Mouse (Mus musculus) ES-E14 (cell line): Measurements from ENCODE around the gene Cacng8. TPM values are rescaled to one million over a fixed set of nuclear protein-coding genes. Genes with fewer than 3 reads are reported as not detected.

Experiments
- DNase-seq: peaks from one replicate; pipeline ENCODE4 v3.0.0-alpha.2; 2013; ENCODE audit warnings: low read depth, low spot score
- H3K27ac ChIP-seq: 2 replicates; pipeline ENCODE4 v1.5.1; 2012; ENCODE audit warnings: low read depth, mild to moderate bottlenecking, low read length, moderate library complexity, mixed read lengths; ENCODE audit not compliant: poor library complexity, insufficient read depth, severe bottlenecking
- H3K36me3 ChIP-seq: 2 replicates; pipeline ENCODE4 v1.6.1; 2012; ENCODE audit warnings: mild to moderate bottlenecking, low read length, moderate library complexity, mixed read lengths; ENCODE audit not compliant: control insufficient read depth, poor library complexity, insufficient read depth, severe bottlenecking
- H3K4me1 ChIP-seq, 2 experiments: fragments of 150-350 bp in 1 of 2; sonication (generic) in 1 of 2; 2 replicates each; pipeline ENCODE4 v1.6.1; 2012; ENCODE audit warnings: low read length in 2 of 2, mild to moderate bottlenecking in 1 of 2, mixed read lengths in 1 of 2; ENCODE audit not compliant: control insufficient read depth in 2 of 2, insufficient read depth in 2 of 2, poor library complexity in 1 of 2
- H3K4me3 ChIP-seq, 2 experiments: fragments of 150-350 bp in 1 of 2; sonication (generic) in 1 of 2; 2 replicates each; pipeline ENCODE4 v1.5.1; 2012; ENCODE audit warnings: low read length in 2 of 2, low read depth in 1 of 2, mild to moderate bottlenecking in 1 of 2, mixed read lengths in 1 of 2; ENCODE audit not compliant: insufficient read depth in 1 of 2, poor library complexity in 1 of 2, severe bottlenecking in 1 of 2
- H3K9ac ChIP-seq: 2 replicates; pipeline ENCODE4 v1.6.1; 2012; ENCODE audit warnings: low read depth, mild to moderate bottlenecking, low read length, mixed read lengths; ENCODE audit not compliant: poor library complexity, insufficient read depth, severe bottlenecking
- H3K9me3 ChIP-seq: fragments of 150-350 bp; sonication (generic); 2 replicates; pipeline ENCODE4 v1.6.1; 2012; ENCODE audit warnings: low read depth, mild to moderate bottlenecking, low read length; ENCODE audit not compliant: control insufficient read depth, insufficient read depth
- CHD2 ChIP-seq: IDR thresholded peaks from 2 replicates; pipeline ENCODE4 v1.6.1; 2014; ENCODE audit warnings: mild to moderate bottlenecking, low read depth, low read length, inconsistent platforms
- HCFC1 ChIP-seq: IDR thresholded peaks from 2 replicates; pipeline ENCODE4 v1.6.1; 2012; ENCODE audit warnings: low read length, inconsistent platforms, borderline replicate concordance; ENCODE audit not compliant: insufficient read depth
- MAFK ChIP-seq: IDR thresholded peaks from 2 replicates; pipeline ENCODE4 v1.6.1; 2014; ENCODE audit warnings: mild to moderate bottlenecking, low read depth, low read length, inconsistent platforms; ENCODE audit not compliant: insufficient read depth
- ZC3H11A ChIP-seq: IDR thresholded peaks from 2 replicates; pipeline ENCODE4 v1.6.1; 2012; ENCODE audit warnings: low read depth, mild to moderate bottlenecking, inconsistent platforms, low read length, borderline replicate concordance
- ZNF384 ChIP-seq: IDR thresholded peaks from 2 replicates; pipeline ENCODE4 v1.6.1; 2012; ENCODE audit warnings: low read depth, low read length, inconsistent platforms
- in situ Hi-C, 2 experiments: fragments of 600-800 bp; cut with MboI; formaldehyde crosslinking; loops; one replicate each; pipeline ENCODE4 v1.15.1; 2025; ENCODE audit warnings: low sequenced_read_pairs in 2 of 2, inconsistent platforms in 1 of 2; ENCODE audit not compliant: unreplicated experiment in 2 of 2
- total RNA-seq: library from RNA; depleted of rRNA; stranded (reverse); fragments of 300-350 nt; gene quantifications from 2 replicates; pipeline ENCODE4 v1.2.3, GENCODE M21; 2012; rRNA removed

The Cacng8 gene
- total RNA-seq: 7.8 and 9.8 TPM in 2 replicates

DNA sequence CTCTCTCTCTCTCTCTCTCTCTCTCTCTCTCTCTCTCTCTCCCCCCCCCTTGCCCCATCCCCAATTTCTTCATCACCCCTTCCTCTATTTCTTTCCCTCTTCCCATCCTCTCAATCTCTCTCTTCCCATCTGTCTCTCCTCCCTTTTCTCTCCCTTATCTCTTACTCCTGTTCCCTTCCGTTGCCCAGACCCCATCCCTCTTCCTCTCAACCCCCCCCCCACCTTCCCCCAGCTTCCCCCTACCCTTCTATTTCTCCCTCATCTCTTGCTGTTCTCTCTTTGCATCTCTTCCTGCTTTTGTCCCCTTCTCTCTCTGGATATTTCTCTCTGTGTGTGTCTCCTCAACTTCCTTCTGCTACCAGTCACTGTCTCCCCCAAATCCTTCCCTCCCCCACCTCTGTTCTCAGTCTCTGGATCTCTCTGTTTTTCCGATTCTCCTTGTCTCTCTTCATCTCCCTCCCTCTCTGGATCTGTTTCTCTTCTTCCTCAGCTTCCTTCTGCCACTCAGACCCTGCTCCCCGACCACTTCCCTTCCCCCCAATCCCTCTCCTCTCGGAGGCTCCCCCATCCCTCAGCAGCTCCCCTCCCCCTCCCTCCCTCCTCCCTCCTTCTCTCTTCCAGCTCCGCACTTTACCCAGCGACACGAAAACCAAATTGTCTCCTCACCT is at the start of gene Cacng8:
Cacng8 (plus strand) TSS at position 271 of the 668 bp plus-strand sequence.
- no peak for DNase-seq
- Histone ChIP-seq H3K27ac (peak within 1 kb of the TSS; percentile 23; the same call in 1 of the 2 replicates), H3K4me3 (peak within 1 kb of the TSS; percentile 52 to 56), H3K4me1 (peaks cover 5 to 13% of the 10 kb centered on the region in 2 experiments; a peak in 3 of 4 replicates), H3K9me3 (no peaks in the 10 kb centered on the region), H3K36me3 (no peaks in the 10 kb centered on the region; the same call in 1 of the 2 replicates), H3K9ac (peak within 1 kb of the TSS; percentile 28; the same call in 1 of the 2 replicates)
- in situ Hi-C loops: no loop called here
- TF ChIP-seq ZNF384: no peak
- no peak for TF ChIP-seq ZC3H11A
- TF ChIP-seq MAFK: no peak
- no peak for TF ChIP-seq CHD2
- no peak for TF ChIP-seq HCFC1

DNA sequence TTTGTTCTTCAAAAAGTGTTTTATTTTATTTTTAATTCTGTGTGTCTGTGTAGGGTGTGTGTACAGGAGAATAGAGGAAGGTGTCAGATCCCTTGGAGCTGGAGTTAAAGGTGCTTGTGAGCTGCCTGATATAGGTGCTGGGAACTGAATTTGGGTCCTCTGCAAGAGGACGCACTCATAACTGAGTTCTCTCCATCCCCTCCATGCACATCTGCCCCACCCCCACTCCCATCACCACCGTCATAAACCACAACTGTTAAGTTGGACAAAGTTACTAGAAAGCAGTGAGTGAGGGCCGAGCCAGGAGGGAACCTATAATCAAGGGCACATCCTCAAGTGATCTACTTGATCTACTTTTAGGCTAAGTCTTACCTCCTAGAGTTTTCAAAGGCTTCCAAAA is 46.6 kb upstream of the Cacng8 start:
- Histone ChIP-seq H3K9me3 (no peaks in the 10 kb centered on the region), H3K4me1 (peaks cover 10 to 11% of the 10 kb centered on the region in 2 experiments), H3K4me3 (no peak overlapping the region), H3K27ac (no peak overlapping the region), H3K9ac (no peak overlapping the region), H3K36me3 (peaks cover 10% of the 10 kb centered on the region)
- in situ Hi-C loops: no loop called here
- DNase-seq: no peak
- TF ChIP-seq HCFC1: no peak
- TF ChIP-seq ZNF384: no peak
- TF ChIP-seq ZC3H11A: no peak
- no peak for TF ChIP-seq CHD2
- no peak for TF ChIP-seq MAFK

DNA sequence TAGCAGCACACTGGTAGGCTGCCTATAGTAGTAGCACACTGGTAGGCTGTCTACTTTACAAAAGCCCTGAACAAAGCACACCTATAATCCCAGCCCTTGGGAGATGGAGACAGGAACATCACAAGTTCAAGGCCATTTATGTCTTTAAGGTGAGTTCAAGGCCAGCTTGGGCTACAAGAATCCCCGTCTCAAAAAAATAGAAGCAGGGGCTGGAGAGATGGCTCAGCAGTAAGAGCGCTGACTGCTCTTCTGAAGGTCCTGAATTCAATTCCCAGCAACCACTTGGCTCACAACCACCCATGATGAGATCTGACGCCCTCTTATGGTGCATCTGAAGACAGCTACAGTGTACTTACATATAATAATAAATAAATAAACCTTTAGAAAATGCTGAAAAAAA is 45.2 kb upstream of the Cacng8 start:
- DNase-seq: no peak
- H3K4me3 ChIP-seq: no peak overlapping the region
- H3K27ac ChIP-seq: no peak overlapping the region; the same call in 1 of the 2 replicates
- in situ Hi-C loops: no loop called here
- H3K9me3 ChIP-seq: no peaks in the 10 kb centered on the region
- peaks cover 12% of the 10 kb centered on the region for H3K36me3 ChIP-seq
- TF ChIP-seq ZNF384 (no peak), CHD2 (no peak), HCFC1 (no peak), ZC3H11A (no peak), MAFK (no peak)
- no peak overlapping the region for H3K9ac ChIP-seq
- H3K4me1 ChIP-seq: peaks cover 17% of the 10 kb centered on the region in 2 experiments

DNA sequence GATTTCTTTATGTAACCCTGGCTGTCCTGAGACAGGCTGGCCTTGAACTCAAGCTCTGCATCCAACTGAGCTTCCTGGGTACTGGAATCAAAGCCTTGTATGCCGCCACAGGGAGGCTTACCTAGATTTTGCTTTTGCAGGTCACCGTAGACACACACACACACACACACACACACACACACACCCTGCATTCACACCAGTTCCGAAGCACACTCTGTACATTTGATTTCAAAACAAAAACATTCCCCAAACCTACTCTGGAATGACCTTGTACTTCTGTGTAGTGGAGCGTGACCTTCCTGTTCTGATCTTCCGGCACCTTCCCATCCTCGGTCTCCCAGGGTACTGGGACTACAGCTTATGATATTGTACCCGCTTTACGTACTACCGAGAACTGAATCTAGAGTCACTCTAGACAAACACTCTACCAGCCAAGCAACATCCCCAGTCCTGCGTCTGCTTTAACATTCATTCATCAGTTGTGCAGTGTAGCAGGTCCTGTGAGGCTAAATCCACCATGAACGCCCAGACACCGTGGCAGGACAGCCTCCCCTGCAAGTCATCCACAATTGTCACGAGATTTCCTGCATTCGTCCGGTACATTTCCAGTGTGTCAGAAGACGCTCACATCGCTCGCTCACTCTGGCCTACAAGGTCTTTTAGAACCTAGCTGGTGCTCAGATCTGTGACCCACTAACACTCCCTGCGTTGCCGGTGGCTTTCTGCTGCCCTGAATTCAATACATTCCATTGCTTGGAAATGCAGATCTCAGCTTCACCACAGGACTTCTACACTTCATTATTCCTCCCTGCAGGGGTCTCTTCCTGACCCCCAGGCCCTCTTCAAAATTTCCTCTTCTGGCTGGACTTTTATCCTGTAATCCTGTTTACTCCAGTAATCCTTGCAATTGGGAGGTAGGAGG is 42.9 kb upstream of the Cacng8 start:
- DNase-seq: peak; percentile 95
- Histone ChIP-seq H3K4me1 (peaks cover 17% of the 10 kb centered on the region in 2 experiments), H3K4me3 (peak overlapping the region; percentile 19 to 54), H3K27ac (peak overlapping the region; percentile 100), H3K9ac (peak overlapping the region; percentile 68), H3K9me3 (no peaks in the 10 kb centered on the region), H3K36me3 (peaks cover 11% of the 10 kb centered on the region; the same call in 1 of the 2 replicates)
- 0 out of 2 replicates have a peak, but pooled peaks have one; percentile 55 for TF ChIP-seq HCFC1
- no peak for TF ChIP-seq ZNF384
- peak; percentile 37; the same call in 1 of the 2 replicates for TF ChIP-seq MAFK
- peak; percentile 58; the same call in 1 of the 2 replicates for TF ChIP-seq CHD2
- TF ChIP-seq ZC3H11A: no peak
- in situ Hi-C loops: no loop called here
